Mouse (Mus musculus) MEL (cell line): ENCODE results near the gene Setd4.

ENCODE experiments used
- CTCF ChIP-seq, 3 experiments: IDR thresholded peaks in 2 of 3; conservative IDR thresholded peaks in 1 of 3; 2 replicates each; pipeline ENCODE4 v1.5.1; 2011 to 2012; ENCODE audit warnings: low read length in 3 of 3, low read depth in 2 of 3, mild to moderate bottlenecking in 2 of 3, improper control_type of control experiment in 1 of 3, inconsistent platforms in 1 of 3, mixed read lengths in 1 of 3, moderate library complexity in 1 of 3; ENCODE audit not compliant: control insufficient read depth in 1 of 3, insufficient read depth in 1 of 3, poor library complexity in 1 of 3, severe bottlenecking in 1 of 3
- EP300 ChIP-seq, 2 experiments: IDR thresholded peaks; 2 replicates each; pipeline ENCODE4 v1.6.1; 2011; ENCODE audit warnings: improper control_type of control experiment in 2 of 2, low read length in 2 of 2, low read depth in 1 of 2, mild to moderate bottlenecking in 1 of 2
- MAFK ChIP-seq: IDR thresholded peaks from 2 replicates; pipeline ENCODE4 v1.6.1; 2011; ENCODE audit warnings: low read depth, mild to moderate bottlenecking, low read length, improper control_type of control experiment, borderline replicate concordance
- POLR2A ChIP-seq, 2 experiments: IDR thresholded peaks; 2 replicates each; pipeline ENCODE4 v1.6.1; 2011 to 2012; ENCODE audit warnings: low read length in 2 of 2, mild to moderate bottlenecking in 2 of 2, control low read depth in 1 of 2, improper control_type of control experiment in 1 of 2, low read depth in 1 of 2, moderate library complexity in 1 of 2; ENCODE audit not compliant: control insufficient read depth in 1 of 2, insufficient read depth in 1 of 2, poor library complexity in 1 of 2
- ZNF384 ChIP-seq: IDR thresholded peaks from 2 replicates; pipeline ENCODE4 v1.6.1; 2012; ENCODE audit warnings: low read depth, mild to moderate bottlenecking, inconsistent platforms, low read length, improper control_type of control experiment

DNA sequence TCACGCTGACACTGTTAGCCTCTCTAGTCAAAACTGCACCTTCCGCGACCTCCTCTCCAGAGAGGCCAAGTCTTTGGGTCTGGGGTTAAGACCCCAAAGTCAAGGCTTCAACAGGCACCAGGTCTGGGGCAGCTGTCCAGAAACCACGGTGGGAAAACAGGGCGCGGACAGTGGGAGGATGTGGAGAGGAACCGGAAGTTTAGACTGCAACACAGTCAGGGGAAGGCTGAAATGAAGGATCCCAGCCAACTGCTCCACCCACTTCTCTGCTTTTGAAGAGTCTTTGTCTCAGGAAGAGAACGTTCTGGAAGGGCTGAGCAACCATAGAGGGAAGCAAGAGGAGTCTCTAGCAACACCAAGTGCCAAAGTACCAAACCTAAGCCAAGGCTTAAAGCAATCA lies 46.2 kb downstream of the Setd4 start:
- TF ChIP-seq EP300 (IDR thresholded peaks at IDR 0.05; ENCODE audit: low read depth in 1 of 2, low read length in 2 of 2) (no peak), POLR2A (IDR thresholded peaks at IDR 0.05; ENCODE audit: control insufficient read depth in 1 of 2, insufficient read depth in 1 of 2, low read depth in 1 of 2, low read length in 2 of 2, poor library complexity in 1 of 2) (no peak), CTCF (IDR thresholded peaks at IDR 0.05 in 2 of 3, conservative IDR thresholded peaks at IDR 0.05 in 1 of 3; ENCODE audit: control insufficient read depth in 1 of 3, insufficient read depth in 1 of 3, low read depth in 2 of 3, low read length in 3 of 3, poor library complexity in 1 of 3, severe bottlenecking in 1 of 3) (no peak), MAFK (no peak), ZNF384 (no peak)
